Mouse (Mus musculus) small intestine, adult 2 months (tissue): ENCODE measurements around the gene Elovl6.

Experiments used
- CTCF ChIP-seq: fragments of 200-500 bp; IDR thresholded peaks from 2 replicates; pipeline ENCODE4 v1.5.1; 2012; ENCODE audit warnings: low read depth, mild to moderate bottlenecking, control low read depth, inconsistent platforms, low read length, moderate library complexity, mixed read lengths; ENCODE audit not compliant: insufficient replicate concordance, insufficient read length; ENCODE audit errors: extremely low read depth
- POLR2A ChIP-seq: fragments of 200-500 bp; IDR thresholded peaks from 2 replicates; pipeline ENCODE4 v1.6.1; 2012; ENCODE audit warnings: low read depth, mild to moderate bottlenecking, control low read depth, inconsistent platforms, low read length, moderate library complexity

- TF ChIP-seq POLR2A (no peak), CTCF (no peak)
Observed at GRCm38 (mm10) chr3:129535444-129535843, 3.3 kb downstream of the Elovl6 start.
